Mouse (Mus musculus) adrenal gland, adult (tissue): Measurements from ENCODE around the gene Hps3.
A peak's percentile ranks its signal among the peaks of the same experiment; 100 is the strongest.

Experiments
- DNase-seq, 2 experiments: peaks; one replicate each; pipeline ENCODE4 v3.0.0; 2022 to 2023; ENCODE audit warnings: low spot score in 1 of 2; ENCODE audit not compliant: inconsistent age in 2 of 2

Hps3 gene

GRCm38 (mm10) chr3:20007759-20008158 is 27.4 kb downstream of the Hps3 start:
- DNase-seq, result no peak

GRCm38 (mm10) chr3:20007275-20007674 is 27.8 kb downstream of the Hps3 start:
- DNase-seq, result no peak

GRCm38 (mm10) chr3:20005611-20006010 is 29.5 kb downstream of the Hps3 start:
- no peak for DNase-seq

- DNase-seq, result no peak
Observed at GRCm38 (mm10) chr3:20004422-20004821, 30.7 kb downstream of the Hps3 start.

GRCm38 (mm10) chr3:20002786-20003185 is 32.3 kb downstream of the Hps3 start:
- peak; percentile 30 to 71 for DNase-seq

- DNase-seq, result no peak
Observed at GRCm38 (mm10) chr3:20000806-20001205, 34.3 kb downstream of the Hps3 start.

- no peak for DNase-seq
Observed at GRCm38 (mm10) chr3:19999551-19999950, 35.6 kb downstream of the Hps3 start.

- DNase-seq, result no peak
Observed at GRCm38 (mm10) chr3:19992388-19992787, 42.7 kb downstream of the Hps3 start.

GRCm38 (mm10) chr3:19990031-19990430 is 45.1 kb downstream of the Hps3 start:
- DNase-seq, result peak in 1 of 2 experiments; percentile 52

GRCm38 (mm10) chr3:19986123-19986522 is 49.0 kb downstream of the Hps3 start:
- DNase-seq, result no peak

- no peak for DNase-seq
Observed at GRCm38 (mm10) chr3:19982846-19983245, 52.3 kb downstream of the Hps3 start.

GRCm38 (mm10) chr3:19981156-19981555 is 54.0 kb downstream of the Hps3 start:
- DNase-seq, result no peak

- DNase-seq, result peak; percentile 22 to 41
Observed at GRCm38 (mm10) chr3:19978474-19978873, 56.6 kb downstream of the Hps3 start.

- DNase-seq, result no peak
Observed at GRCm38 (mm10) chr3:19966072-19966471, 69.0 kb downstream of the Hps3 start.

- no peak for DNase-seq
Observed at GRCm38 (mm10) chr3:19965239-19965638, 69.9 kb downstream of the Hps3 start.

- DNase-seq, result no peak
Observed at GRCm38 (mm10) chr3:19964625-19965188, 70.4 kb downstream of the Hps3 start.

GRCm38 (mm10) chr3:19962769-19963513 is 72.2 kb downstream of the Hps3 start:
- no peak for DNase-seq

GRCm38 (mm10) chr3:19961341-19961740 is 73.8 kb downstream of the Hps3 start:
- DNase-seq, result no peak

GRCm38 (mm10) chr3:19960570-19961114 is 74.5 kb downstream of the Hps3 start:
- peak in 1 of 2 experiments; percentile 22 for DNase-seq

GRCm38 (mm10) chr3:19958983-19959382 is 76.1 kb downstream of the Hps3 start:
- DNase-seq, result no peak

GRCm38 (mm10) chr3:19958031-19958430 is 77.1 kb downstream of the Hps3 start:
- no peak for DNase-seq

GRCm38 (mm10) chr3:19956885-19957284 is 78.2 kb downstream of the Hps3 start, which contains the start of gene Cp:
Cp (plus strand) TSS chr3:19957054.
- DNase-seq, result peak in 1 of 2 experiments; percentile 30
